Mouse (Mus musculus) forebrain, embryonic 10.5 days (tissue): ENCODE data around the gene Fam89b. TPM values are rescaled to one million over a fixed set of nuclear protein-coding genes. Genes with fewer than 3 reads are reported as not detected.

Source experiments
- DNase-seq: peaks from one replicate; pipeline ENCODE4 v3.0.0-alpha.2; 2017; ENCODE audit warnings: low spot score; ENCODE audit errors: extremely low spot score
- H3K27ac ChIP-seq: fragments of 300-500 bp; sonication (generic); 2 replicates; pipeline ENCODE4 v1.5.1; 2016; ENCODE audit warnings: mild to moderate bottlenecking
- H3K27me3 ChIP-seq: fragments of 300-500 bp; sonication (generic); 2 replicates; pipeline ENCODE4 v1.6.1; 2016; ENCODE audit warnings: mild to moderate bottlenecking; ENCODE audit not compliant: poor library complexity, severe bottlenecking
- H3K36me3 ChIP-seq: fragments of 300-500 bp; sonication (generic); replicated peaks from 2 replicates; pipeline ENCODE4 v1.6.1; 2016; ENCODE audit warnings: mild to moderate bottlenecking, moderate library complexity
- H3K4me1 ChIP-seq: fragments of 300-500 bp; sonication (generic); 2 replicates; pipeline ENCODE4 v1.6.1; 2016
- H3K4me3 ChIP-seq: fragments of 300-500 bp; sonication (generic); 2 replicates; pipeline ENCODE4 v1.5.1; 2016; ENCODE audit warnings: mild to moderate bottlenecking, moderate library complexity
- H3K9me3 ChIP-seq: fragments of 300-500 bp; sonication (generic); 2 replicates; pipeline ENCODE4 v1.6.1; 2016; ENCODE audit warnings: mild to moderate bottlenecking, moderate library complexity
- WGBS: fragments of 180-500 bp; shearing (Covaris S2); methylation state at CpG from one replicate; pipeline ENCODE4 v1.1.7; 2016; 5-methylcytosine and 5-hydroxymethylcytosine counted together
- polyA plus RNA-seq: library from polyadenylated mRNA; unstranded; fragments of >200 nt; fragmentation: Nextera tagmentation; extraction: Ambion mirVana; gene quantifications from 2 replicates; pipeline ENCODE4 v1.2.1, GENCODE M21; 2016

The Fam89b gene
- polyA plus RNA-seq, 1 experiment from 2014 or later: 127 TPM

DNA sequence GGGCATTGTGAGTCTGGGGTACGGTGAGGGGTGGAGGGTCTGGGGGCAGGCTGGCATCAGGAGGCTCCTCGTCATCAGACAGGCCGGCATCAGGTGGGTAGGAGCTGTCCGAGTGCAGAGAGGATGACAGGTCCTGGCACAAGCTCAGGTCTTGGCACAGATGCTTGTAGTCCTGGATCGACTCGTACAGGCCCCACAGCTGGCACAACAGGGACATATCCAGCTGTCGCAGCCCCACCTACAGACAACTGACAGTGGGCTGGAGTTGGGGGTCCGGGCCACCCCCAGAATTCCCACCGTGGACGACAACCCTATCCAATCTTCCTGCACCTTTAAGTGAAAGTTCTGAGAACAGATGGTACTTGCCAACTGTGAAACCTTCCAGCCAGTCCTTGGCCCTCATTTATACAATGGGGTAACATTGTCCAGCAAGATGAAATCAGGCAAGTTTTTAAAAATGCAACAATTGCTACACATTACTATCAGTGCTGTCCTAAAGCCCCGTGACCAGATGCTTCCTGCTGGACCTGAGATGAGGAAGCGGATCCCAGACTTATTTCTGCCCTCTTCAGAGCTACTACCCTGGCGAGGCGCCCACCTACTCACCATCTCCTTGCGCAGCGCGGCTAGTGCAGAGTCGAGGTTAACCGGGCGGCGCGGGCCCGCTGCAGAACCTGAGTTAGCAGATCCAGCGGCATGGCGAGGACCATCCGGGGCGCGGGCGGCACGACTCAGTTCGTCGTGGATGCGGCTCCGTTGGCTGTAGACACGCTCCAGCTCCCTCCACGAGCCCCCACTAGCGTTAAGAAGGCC lies 616 bp downstream of the Fam89b start:
- no peak for DNase-seq
- Histone ChIP-seq H3K27ac (peak overlapping the region; percentile 98), H3K36me3 (peaks cover 40% of the 10 kb centered on the region), H3K4me3 (peak overlapping the region; percentile 88), H3K27me3 (peaks cover 17% of the 10 kb centered on the region), H3K4me1 (peaks cover 77% of the 10 kb centered on the region), H3K9me3 (no peaks in the 10 kb centered on the region)
- WGBS: 13% methylated on average over 37 of the region's 37 CpGs

DNA sequence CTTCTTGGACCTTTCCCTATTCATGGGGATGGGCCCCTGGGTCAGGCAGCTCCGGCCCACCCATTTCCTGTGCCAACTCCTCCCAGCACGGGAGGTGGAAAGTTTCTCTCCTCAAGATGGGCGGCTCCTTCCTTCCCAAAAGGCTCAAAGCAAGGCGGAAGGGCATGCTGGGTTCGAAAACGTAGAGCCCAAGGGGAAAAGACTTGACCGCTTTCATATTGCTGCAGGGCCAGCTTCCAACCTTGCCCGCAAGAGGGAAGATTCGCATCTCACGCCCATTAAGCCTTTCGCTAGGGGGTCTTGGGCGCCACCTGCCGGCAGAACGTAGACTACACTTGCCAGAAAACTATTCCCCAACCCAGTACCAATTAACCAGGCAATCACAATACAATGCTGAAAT lies 1.8 kb downstream of the Fam89b start:
- H3K4me3 ChIP-seq: peak overlapping the region; percentile 88
- H3K4me1 ChIP-seq: peaks cover 77% of the 10 kb centered on the region
- DNase-seq: peak; percentile 89
- peak overlapping the region; percentile 49 for H3K27ac ChIP-seq
- H3K9me3 ChIP-seq: no peaks in the 10 kb centered on the region
- peaks cover 17% of the 10 kb centered on the region for H3K27me3 ChIP-seq
- H3K36me3 ChIP-seq: peaks cover 48% of the 10 kb centered on the region
- 5% methylated on average over 14 of the region's 14 CpGs for WGBS

DNA sequence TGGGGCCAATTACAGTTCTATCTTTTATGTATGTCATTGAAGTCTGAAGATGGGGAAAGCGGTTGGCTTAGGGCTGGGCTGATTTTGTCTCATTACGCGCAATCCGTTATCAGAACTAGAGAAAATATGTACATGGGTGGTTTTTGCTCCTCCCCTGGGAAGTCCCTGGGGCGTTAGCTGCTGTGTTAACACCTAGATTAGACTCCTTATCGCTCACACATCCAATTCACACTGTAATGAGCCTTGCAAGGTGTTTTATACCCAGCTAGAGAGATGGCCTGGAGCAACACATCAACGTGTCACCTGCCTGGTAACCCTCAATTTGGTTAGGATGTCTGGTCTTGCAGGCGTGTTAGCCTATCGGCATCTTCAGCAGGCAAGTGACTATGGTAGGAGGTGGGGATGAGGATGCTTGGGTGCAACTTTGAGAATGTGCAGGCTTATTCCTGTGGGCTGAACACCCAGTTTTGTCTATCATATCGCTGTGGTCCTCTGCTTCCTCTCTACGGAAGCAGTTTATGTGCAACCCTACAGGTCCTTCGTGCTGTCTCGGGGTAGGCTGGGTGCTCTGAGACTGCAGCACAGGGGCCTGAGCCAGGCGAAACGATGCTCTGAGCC lies 2.4 kb downstream of the Fam89b start:
- no peak for DNase-seq
- Histone ChIP-seq H3K27me3 (peaks cover 17% of the 10 kb centered on the region), H3K9me3 (no peaks in the 10 kb centered on the region), H3K27ac (peak overlapping the region; percentile 49), H3K4me3 (peak overlapping the region; percentile 88), H3K4me1 (peaks cover 76% of the 10 kb centered on the region), H3K36me3 (peaks cover 54% of the 10 kb centered on the region)
- WGBS: 85% methylated on average over 15 of the region's 15 CpGs

GRCm38 (mm10) chr19:5725767-5726515 lies 3.5 kb downstream of the Fam89b start, which contains the start of gene Ehbp1l1:
Gene Ehbp1l1, minus strand, starts transcription at chr19:5726317.
- DNase-seq: no peak
- H3K4me3 ChIP-seq: peak within 1 kb of the TSS; percentile 88
- H3K9me3 ChIP-seq: no peaks in the 10 kb centered on the region
- peaks cover 17% of the 10 kb centered on the region for H3K27me3 ChIP-seq
- H3K36me3 ChIP-seq: peaks cover 66% of the 10 kb centered on the region
- peak within 1 kb of the TSS; percentile 76 for H3K27ac ChIP-seq
- peaks cover 65% of the 10 kb centered on the region for H3K4me1 ChIP-seq
- WGBS: 14% methylated on average over 49 of the region's 49 CpGs

DNA sequence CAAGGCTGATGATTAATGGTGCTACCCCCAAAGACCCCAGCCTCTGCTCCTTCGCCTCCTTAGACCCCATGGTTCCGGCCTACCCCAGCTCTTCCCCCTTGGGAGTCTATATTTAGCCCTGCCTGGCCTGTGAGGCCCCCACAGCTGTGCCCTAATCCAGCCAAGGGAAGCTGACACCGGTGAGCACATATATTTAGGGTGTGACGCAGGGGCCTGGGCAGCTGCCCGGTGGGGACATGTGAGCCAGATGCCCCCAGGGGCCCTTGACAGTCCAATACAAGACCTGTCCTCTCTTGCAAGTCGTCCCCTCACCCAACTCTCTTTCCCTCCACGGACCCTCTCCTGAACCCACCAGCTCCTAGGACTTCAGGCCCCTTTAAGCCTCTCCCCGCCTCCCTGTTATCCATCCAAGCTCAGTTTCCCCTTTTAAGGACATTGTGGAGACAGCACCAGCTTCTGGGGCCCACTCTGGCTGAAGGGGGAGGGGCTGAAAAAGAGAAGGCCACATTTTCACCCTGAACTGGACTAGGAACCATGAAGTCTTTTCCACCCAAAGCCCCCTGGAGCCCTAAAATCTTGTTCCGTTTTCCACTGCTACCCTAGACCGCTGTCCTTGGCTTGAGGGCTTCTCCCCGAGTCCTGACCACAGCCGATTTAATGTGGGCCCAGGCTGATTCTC lies 4.3 kb downstream of the Fam89b start:
- WGBS: 82% methylated on average over 12 of the region's 12 CpGs
- H3K4me1 ChIP-seq: peaks cover 57% of the 10 kb centered on the region
- H3K27ac ChIP-seq: peak overlapping the region; percentile 76
- no peak for DNase-seq
- H3K9me3 ChIP-seq: no peaks in the 10 kb centered on the region
- peak overlapping the region; percentile 88 for H3K4me3 ChIP-seq
- H3K36me3 ChIP-seq: peaks cover 69% of the 10 kb centered on the region
- peaks cover 17% of the 10 kb centered on the region for H3K27me3 ChIP-seq

DNA sequence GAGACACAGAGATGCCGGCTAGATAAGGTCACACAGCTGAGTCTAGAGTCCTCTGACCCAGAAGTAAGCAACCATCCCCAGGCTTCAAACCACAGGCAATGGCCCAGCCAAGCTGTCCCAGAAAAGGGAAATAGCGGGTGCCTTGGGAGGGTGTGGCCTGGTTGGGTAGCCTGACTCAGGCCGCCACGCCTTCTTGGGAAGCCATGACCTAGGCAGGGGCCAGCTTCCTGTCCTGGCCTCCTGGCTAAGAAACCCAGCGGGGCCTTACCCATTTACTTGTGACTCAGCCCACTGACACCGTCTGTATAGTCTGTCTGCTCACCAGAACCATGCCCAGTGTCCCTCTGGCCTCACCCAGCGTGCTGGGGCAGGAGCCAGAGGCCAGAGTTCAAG lies 4.9 kb downstream of the Fam89b start:
- Histone ChIP-seq H3K27me3 (peaks cover 17% of the 10 kb centered on the region), H3K36me3 (peaks cover 71% of the 10 kb centered on the region), H3K4me1 (peaks cover 51% of the 10 kb centered on the region), H3K27ac (peak overlapping the region; percentile 76), H3K9me3 (no peaks in the 10 kb centered on the region), H3K4me3 (peak overlapping the region; percentile 88)
- no peak for DNase-seq
- WGBS: 73% methylated on average over 7 of the region's 7 CpGs

- no peak for DNase-seq
- peak overlapping the region; percentile 88 for H3K4me3 ChIP-seq
- WGBS: 75% methylated on average over 4 of the region's 4 CpGs
- peaks cover 76% of the 10 kb centered on the region for H3K36me3 ChIP-seq
- H3K27ac ChIP-seq: 0 out of 2 replicates have a peak overlapping the region, but pooled peaks have one; percentile 76
- H3K27me3 ChIP-seq: peaks cover 18% of the 10 kb centered on the region
- H3K9me3 ChIP-seq: no peaks in the 10 kb centered on the region
- peaks cover 47% of the 10 kb centered on the region for H3K4me1 ChIP-seq
Measured at GRCm38 (mm10) chr19:5723934-5724548, 5.4 kb downstream of the Fam89b start.

- 91% methylated on average over 7 of the region's 7 CpGs for WGBS
Measured at GRCm38 (mm10) chr19:5722848-5723425, 6.5 kb downstream of the Fam89b start.

DNA sequence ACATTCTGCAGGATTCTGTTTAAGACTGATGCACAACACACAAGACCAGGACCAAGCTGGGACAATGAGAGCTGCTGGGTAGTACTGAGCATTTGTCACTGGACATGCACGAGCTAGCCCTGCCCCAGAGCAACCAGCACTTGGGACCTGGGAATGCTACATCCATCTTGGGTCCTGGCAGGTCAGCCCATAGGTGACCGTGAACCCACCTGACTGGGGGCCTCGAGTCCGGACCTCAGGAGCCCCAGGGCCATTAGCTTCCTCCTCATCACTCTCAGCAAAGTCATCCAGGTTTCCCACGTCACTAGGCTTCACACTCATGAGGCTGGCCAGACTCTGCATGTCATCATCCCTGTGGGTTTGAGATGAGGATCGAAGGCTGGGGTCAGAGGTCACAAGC lies 8.2 kb downstream of the Fam89b start:
- 91% methylated on average over 6 of the region's 6 CpGs for WGBS
- Histone ChIP-seq H3K4me1 (peaks cover 33% of the 10 kb centered on the region), H3K27me3 (peaks cover 21% of the 10 kb centered on the region), H3K27ac (no peak overlapping the region), H3K4me3 (no peak overlapping the region), H3K36me3 (peaks cover 86% of the 10 kb centered on the region), H3K9me3 (no peaks in the 10 kb centered on the region)
- DNase-seq: no peak

More at GRCm38 (mm10) chr19:5722848-5723425, 6.5 kb downstream of the Fam89b start:
- H3K27ac ChIP-seq: 0 out of 2 replicates have a peak overlapping the region, but pooled peaks have one; percentile 26
- no peaks in the 10 kb centered on the region for H3K9me3 ChIP-seq
- peak overlapping the region; percentile 18; the same call in 1 of the 2 replicates for H3K4me3 ChIP-seq
- peaks cover 36% of the 10 kb centered on the region for H3K4me1 ChIP-seq
- no peak for DNase-seq
- peaks cover 85% of the 10 kb centered on the region for H3K36me3 ChIP-seq
- peaks cover 22% of the 10 kb centered on the region for H3K27me3 ChIP-seq

- H3K4me1 ChIP-seq: peaks cover 37% of the 10 kb centered on the region
- peaks cover 68% of the 10 kb centered on the region for H3K36me3 ChIP-seq
- H3K9me3 ChIP-seq: no peaks in the 10 kb centered on the region
- no peak overlapping the region for H3K4me3 ChIP-seq
- no peak for DNase-seq
- peaks cover 24% of the 10 kb centered on the region; the same call in 1 of the 2 replicates for H3K27me3 ChIP-seq
- no peak overlapping the region for H3K27ac ChIP-seq
- 65% methylated on average over 10 of the region's 10 CpGs for WGBS
Measured at GRCm38 (mm10) chr19:5716955-5717354, 12.5 kb downstream of the Fam89b start.

GRCm38 (mm10) chr19:5715793-5716688 lies 13.4 kb downstream of the Fam89b start:
- Histone ChIP-seq H3K36me3 (peaks cover 65% of the 10 kb centered on the region), H3K4me1 (peaks cover 38% of the 10 kb centered on the region), H3K4me3 (peak overlapping the region; percentile 39), H3K27ac (peak overlapping the region; percentile 16; the same call in 1 of the 2 replicates), H3K9me3 (no peaks in the 10 kb centered on the region), H3K27me3 (peaks cover 24% of the 10 kb centered on the region; the same call in 1 of the 2 replicates)
- DNase-seq: peak; percentile 65
- WGBS: 13% methylated on average over 43 of the region's 43 CpGs
